Mouse (Mus musculus): ENCODE results near the gene Cstf2. TPM values are rescaled to one million over a fixed set of nuclear protein-coding genes. Genes with fewer than 3 reads are reported as not detected.

Gene Cstf2
- total RNA-seq, 2 experiments from 2014 or later = 92.6 to 104 TPM

- H3K27ac ChIP-seq = no peak overlapping the region
- H3K4me3 ChIP-seq = no peak overlapping the region
- no peak for DNase-seq (ENCODE audit: low spot score in 2 of 2)
- peak; percentile 56 for TF ChIP-seq CTCF (conservative IDR thresholded peaks at IDR 0.05)
Measured at GRCm38 (mm10) chrX:134133821-134134220, 74.8 kb downstream of the Cstf2 start.

Small RNA genes within 50 kb of the gene (microRNA-seq; reads per million reads assigned to microRNA genes)
- 0 reads per million in 2 experiments for gene Mir3112

Other genes with a start within 250 kb of the Cstf2 start
- gene Tnmd, start 208.2 kb upstream of the Cstf2 start, total RNA-seq (2021) = not detected
- gene Tspan6, start 160.8 kb upstream of the Cstf2 start, total RNA-seq (2021) = 10 to 100 TPM; 14.3 to 17.6 TPM
- under 1 TPM; 0.51 to 0.96 TPM for gene Srpx2, start 150.8 kb upstream of the Cstf2 start, total RNA-seq (2021)
- gene Sytl4, start 77.4 kb upstream of the Cstf2 start, total RNA-seq (2021) = 1 to 10 TPM; 1.5 TPM
- 1 to 10 TPM in 1 of 2 experiments, under 1 TPM in 1; 0.54 to 1.1 TPM for gene Xkrx, start 102.9 kb downstream of the Cstf2 start, total RNA-seq (2021)
- gene Arl13a, start 128.3 kb downstream of the Cstf2 start, total RNA-seq (2021) = not detected
- under 1 TPM in 1 of 2 experiments, not detected in 1; 0.56 TPM for gene Nox1, start 162.8 kb downstream of the Cstf2 start, total RNA-seq (2021)
- 1 to 10 TPM; 8.0 to 8.3 TPM for gene Trmt2b, start 217.8 kb downstream of the Cstf2 start, total RNA-seq (2021)
- gene Tmem35a, start 236.0 kb downstream of the Cstf2 start, total RNA-seq (2021) = 10 to 100 TPM; 47.1 to 53.0 TPM
- gene Cenpi, start 248.9 kb downstream of the Cstf2 start, total RNA-seq (2021) = under 1 TPM; 0.23 to 0.42 TPM